Mouse (Mus musculus): ENCODE results near the gene Taf1. TPM values are rescaled to one million over a fixed set of nuclear protein-coding genes. Genes with fewer than 3 reads are reported as not detected.
"Not testable (repeated sequence)": the region's sequence is repeated elsewhere in the genome, so short reads cannot be mapped to it uniquely, and the experiment has no call there.

Taf1 gene
- polyA plus RNA-seq (2012; rRNA removed), result 2.4 and 2.7 TPM in 2 replicates

DNA sequence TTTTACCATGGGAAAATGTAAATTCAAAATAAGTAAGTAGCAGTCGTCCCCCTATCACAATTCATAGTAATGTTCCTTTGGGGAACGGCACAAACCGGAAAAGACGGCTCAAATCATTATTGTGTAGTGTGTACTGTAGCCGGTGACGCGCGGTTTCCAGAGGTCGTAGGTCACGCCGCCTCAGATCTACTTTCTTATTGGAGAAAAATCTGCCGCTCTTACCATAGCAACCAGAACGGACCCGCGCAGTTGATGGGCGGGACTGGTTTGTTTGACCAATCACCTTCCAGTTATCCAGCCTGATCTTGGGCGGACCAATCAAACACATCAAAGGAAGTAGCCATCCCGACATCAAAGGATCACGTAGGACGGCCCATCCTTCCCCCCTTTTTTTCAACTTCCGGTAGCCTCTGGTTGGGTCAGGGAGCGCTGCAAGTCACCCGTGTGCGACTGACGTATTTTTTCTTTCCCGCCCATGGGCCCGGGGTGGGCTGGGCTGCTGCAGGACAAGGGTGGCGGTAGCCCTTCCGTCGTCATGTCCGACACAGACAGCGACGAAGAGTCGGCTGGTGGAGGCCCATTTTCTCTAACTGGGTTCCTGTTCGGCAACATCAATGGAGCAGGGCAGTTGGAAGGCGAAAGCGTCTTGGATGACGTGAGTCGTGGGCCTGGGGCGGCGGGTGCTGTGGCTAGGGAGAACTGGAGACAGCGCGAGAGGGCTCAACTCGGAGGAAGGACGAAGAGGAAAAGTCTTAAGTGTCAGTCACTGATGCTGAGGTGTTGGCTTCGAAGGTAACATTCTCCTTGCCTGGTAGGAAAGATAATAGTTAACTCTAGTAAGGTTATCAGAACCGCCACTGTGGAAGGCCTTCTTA is at the start of gene Taf1:
Gene Taf1 (plus strand): TSS at position 388 of the 875 bp plus-strand sequence.
- H3K27me3 ChIP-seq (ENCODE audit: control insufficient read depth, insufficient read depth, low read length), result no peaks in the 10 kb centered on the region
- no peaks in the 10 kb centered on the region; the same call in 1 of the 2 replicates for H3K4me1 ChIP-seq (ENCODE audit: control insufficient read depth, insufficient read depth, low read length)
- H3K4me3 ChIP-seq (ENCODE audit: control insufficient read depth, low read depth, low read length), result peak within 1 kb of the TSS; percentile 92
- no peaks in the 10 kb centered on the region for H3K36me3 ChIP-seq (ENCODE audit: control insufficient read depth, insufficient read depth, low read length)
- peak within 1 kb of the TSS; percentile 83 for H3K27ac ChIP-seq (ENCODE audit: control insufficient read depth, insufficient read depth, low read depth, low read length)
- TF ChIP-seq POLR2A (IDR thresholded peaks at IDR 0.05; ENCODE audit: control insufficient read depth, low read depth, low read length) (no peak), CTCF (IDR thresholded peaks at IDR 0.05; ENCODE audit: control insufficient read depth, insufficient read depth, insufficient replicate concordance, low read depth, low read length) (no peak)

DNA sequence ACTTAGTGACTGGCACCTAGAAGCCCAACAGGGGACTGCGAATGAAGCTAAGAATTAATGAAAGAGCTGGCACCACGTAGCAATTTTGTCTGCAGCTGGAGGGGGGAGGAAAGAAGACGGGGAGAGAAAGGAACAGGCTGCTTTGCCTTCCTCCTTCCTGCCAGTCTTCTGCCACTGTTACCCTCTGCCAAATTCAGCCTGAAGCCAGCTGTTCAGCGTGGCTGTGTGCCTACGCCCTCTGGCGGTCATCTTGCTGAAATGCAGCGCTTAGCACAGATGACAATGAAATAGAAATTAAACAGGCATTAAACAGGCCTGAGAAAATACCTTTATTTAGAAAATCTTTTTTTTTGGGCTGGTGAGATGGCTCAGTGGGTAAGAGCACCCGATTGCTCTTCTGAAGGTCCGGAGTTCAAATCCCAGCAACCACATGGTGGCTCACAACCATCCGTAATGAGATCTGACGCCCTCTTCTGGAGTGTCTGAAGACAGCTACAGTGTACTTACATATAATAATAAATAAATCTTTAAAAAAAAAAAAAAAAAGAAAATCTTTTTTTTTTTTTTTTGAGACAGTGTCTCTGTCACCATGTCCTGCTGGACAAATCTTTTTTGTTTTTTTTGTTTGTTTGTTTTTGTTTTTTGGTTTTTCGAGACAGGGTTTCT is 45.9 kb upstream of the Taf1 start:
- H3K4me1 ChIP-seq (ENCODE audit: control insufficient read depth, insufficient read depth, low read length); H3K27ac ChIP-seq (ENCODE audit: control insufficient read depth, insufficient read depth, low read depth, low read length); H3K4me3 ChIP-seq (ENCODE audit: control insufficient read depth, low read depth, low read length); H3K36me3 ChIP-seq (ENCODE audit: control insufficient read depth, insufficient read depth, low read length); H3K27me3 ChIP-seq (ENCODE audit: control insufficient read depth, insufficient read depth, low read length): not testable (repeated sequence)
- TF ChIP-seq CTCF (IDR thresholded peaks at IDR 0.05; ENCODE audit: control insufficient read depth, insufficient read depth, insufficient replicate concordance, low read depth, low read length), result peak; percentile 85; the same call in 1 of the 2 replicates

DNA sequence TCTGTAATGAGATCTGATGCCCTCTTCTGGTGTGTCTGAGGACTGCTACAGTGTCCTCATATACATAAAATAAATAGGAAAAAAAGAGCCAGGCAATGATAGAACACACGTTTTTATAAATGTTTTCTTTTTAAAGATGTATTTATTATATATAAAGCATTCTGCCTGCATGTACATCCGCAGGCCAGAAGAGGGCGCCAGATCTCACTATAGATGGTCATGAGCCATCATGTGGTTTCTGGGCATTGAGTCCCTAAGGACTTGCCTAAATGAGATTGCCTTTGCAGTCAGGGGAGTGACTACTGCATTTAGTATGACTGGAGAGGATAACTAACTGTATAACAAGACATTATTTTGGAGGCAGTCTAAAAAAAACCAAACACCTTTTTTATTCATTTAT is 27.9 kb upstream of the Taf1 start:
- Histone ChIP-seq H3K4me3 (ENCODE audit: control insufficient read depth, low read depth, low read length) (no peak overlapping the region), H3K36me3 (ENCODE audit: control insufficient read depth, insufficient read depth, low read length) (no peaks in the 10 kb centered on the region), H3K27ac (ENCODE audit: control insufficient read depth, insufficient read depth, low read depth, low read length) (no peak overlapping the region), H3K4me1 (ENCODE audit: control insufficient read depth, insufficient read depth, low read length) (no peaks in the 10 kb centered on the region), H3K27me3 (ENCODE audit: control insufficient read depth, insufficient read depth, low read length) (no peaks in the 10 kb centered on the region)
- no peak for TF ChIP-seq POLR2A (IDR thresholded peaks at IDR 0.05; ENCODE audit: control insufficient read depth, low read depth, low read length)
- TF ChIP-seq CTCF (IDR thresholded peaks at IDR 0.05; ENCODE audit: control insufficient read depth, insufficient read depth, insufficient replicate concordance, low read depth, low read length), result no peak

DNA sequence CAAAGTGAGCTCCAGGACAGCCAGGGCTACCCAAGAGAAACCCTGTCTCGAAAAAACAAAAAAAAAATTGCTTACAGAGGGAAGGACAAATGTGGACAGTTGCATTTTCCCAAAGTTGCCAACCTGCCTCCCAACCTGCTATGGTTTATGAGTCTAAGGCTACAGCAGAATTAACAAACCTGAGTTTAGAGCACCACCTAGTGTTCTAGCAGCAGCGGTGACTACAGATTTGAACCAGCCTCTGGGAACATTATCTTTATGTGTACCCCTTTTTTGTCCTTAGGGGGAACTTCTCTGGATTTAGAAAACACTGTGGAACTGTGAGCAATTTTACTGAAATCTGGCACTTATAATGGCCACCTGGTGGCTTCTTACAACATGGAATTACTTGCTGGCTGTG is 16.8 kb upstream of the Taf1 start:
- TF ChIP-seq CTCF (IDR thresholded peaks at IDR 0.05; ENCODE audit: control insufficient read depth, insufficient read depth, insufficient replicate concordance, low read depth, low read length) (no peak), POLR2A (IDR thresholded peaks at IDR 0.05; ENCODE audit: control insufficient read depth, low read depth, low read length) (no peak)
- no peak overlapping the region for H3K4me3 ChIP-seq (ENCODE audit: control insufficient read depth, low read depth, low read length)
- no peaks in the 10 kb centered on the region for H3K36me3 ChIP-seq (ENCODE audit: control insufficient read depth, insufficient read depth, low read length)
- no peaks in the 10 kb centered on the region; the same call in 1 of the 2 replicates for H3K4me1 ChIP-seq (ENCODE audit: control insufficient read depth, insufficient read depth, low read length)
- no peak overlapping the region for H3K27ac ChIP-seq (ENCODE audit: control insufficient read depth, insufficient read depth, low read depth, low read length)
- H3K27me3 ChIP-seq (ENCODE audit: control insufficient read depth, insufficient read depth, low read length), result no peaks in the 10 kb centered on the region

DNA sequence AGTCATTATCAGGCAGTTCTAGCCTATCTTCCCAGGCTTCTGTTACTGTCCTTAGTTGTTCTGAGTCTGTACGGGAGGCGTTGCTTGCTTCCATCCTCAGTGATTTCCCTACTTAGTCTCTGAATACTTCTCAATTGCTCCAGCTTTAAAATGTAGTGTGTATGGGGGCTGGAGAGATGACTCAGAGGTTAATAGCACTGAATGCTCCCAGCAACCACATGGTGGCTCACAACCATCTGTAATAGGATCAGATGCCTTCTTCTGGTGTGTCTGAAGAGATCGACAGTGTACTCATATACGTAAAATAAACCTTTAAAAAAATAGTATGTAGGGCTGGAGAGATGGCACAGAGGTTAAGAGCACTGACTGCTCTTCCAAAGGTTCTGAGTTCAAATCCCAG is 14.5 kb upstream of the Taf1 start:
- H3K27me3 ChIP-seq (ENCODE audit: control insufficient read depth, insufficient read depth, low read length), result no peaks in the 10 kb centered on the region
- H3K27ac ChIP-seq (ENCODE audit: control insufficient read depth, insufficient read depth, low read depth, low read length), result no peak overlapping the region
- H3K36me3 ChIP-seq (ENCODE audit: control insufficient read depth, insufficient read depth, low read length), result no peaks in the 10 kb centered on the region
- no peak for TF ChIP-seq CTCF (IDR thresholded peaks at IDR 0.05; ENCODE audit: control insufficient read depth, insufficient read depth, insufficient replicate concordance, low read depth, low read length)
- no peak for TF ChIP-seq POLR2A (IDR thresholded peaks at IDR 0.05; ENCODE audit: control insufficient read depth, low read depth, low read length)
- no peaks in the 10 kb centered on the region; the same call in 1 of the 2 replicates for H3K4me1 ChIP-seq (ENCODE audit: control insufficient read depth, insufficient read depth, low read length)
- no peak overlapping the region for H3K4me3 ChIP-seq (ENCODE audit: control insufficient read depth, low read depth, low read length)

DNA sequence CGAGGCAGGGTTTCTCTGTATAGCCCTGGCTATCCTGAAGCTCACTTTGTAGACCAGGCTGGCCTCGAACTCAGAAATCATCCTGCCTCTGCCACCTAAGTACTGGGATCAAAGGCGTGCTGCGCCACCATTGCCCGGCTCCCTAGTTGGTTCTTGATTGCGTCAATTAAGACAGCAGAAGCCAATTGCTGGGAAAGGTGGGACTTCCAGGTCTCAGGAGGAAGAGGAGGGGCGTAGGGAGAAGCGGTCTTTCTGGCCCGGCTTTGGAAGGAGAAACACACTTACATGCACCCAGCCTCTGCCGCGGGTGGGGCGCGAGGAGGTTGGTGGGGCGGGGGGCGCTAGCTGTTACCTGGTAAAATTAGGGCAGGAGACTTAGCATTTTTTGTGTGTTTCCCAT is 10.5 kb upstream of the Taf1 start:
- no peak overlapping the region for H3K27ac ChIP-seq (ENCODE audit: control insufficient read depth, insufficient read depth, low read depth, low read length)
- TF ChIP-seq POLR2A (IDR thresholded peaks at IDR 0.05; ENCODE audit: control insufficient read depth, low read depth, low read length), result no peak
- no peaks in the 10 kb centered on the region; the same call in 1 of the 2 replicates for H3K4me1 ChIP-seq (ENCODE audit: control insufficient read depth, insufficient read depth, low read length)
- H3K4me3 ChIP-seq (ENCODE audit: control insufficient read depth, low read depth, low read length), result peak overlapping the region; percentile 46
- H3K36me3 ChIP-seq (ENCODE audit: control insufficient read depth, insufficient read depth, low read length), result no peaks in the 10 kb centered on the region
- H3K27me3 ChIP-seq (ENCODE audit: control insufficient read depth, insufficient read depth, low read length), result no peaks in the 10 kb centered on the region

DNA sequence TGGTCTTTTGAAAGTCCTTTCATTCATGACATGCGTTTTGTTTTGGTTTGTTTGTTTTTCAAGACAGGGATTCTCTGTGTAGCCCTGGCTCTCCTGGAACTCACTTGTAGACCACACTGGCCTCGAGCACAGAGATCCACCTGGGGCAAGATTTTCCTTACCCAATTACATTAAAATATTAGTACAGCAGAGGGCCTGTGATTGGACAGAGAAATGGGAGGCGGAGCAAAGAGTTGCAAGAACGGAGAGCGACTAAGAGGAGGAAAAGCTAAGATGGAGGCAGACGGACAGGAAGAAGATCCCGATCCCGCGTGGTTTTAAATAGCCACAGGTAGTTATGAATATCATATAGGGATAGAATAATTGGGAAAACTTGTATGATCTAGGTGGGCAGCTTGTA is 5.2 kb upstream of the Taf1 start:
- Histone ChIP-seq H3K36me3 (ENCODE audit: control insufficient read depth, insufficient read depth, low read length) (no peaks in the 10 kb centered on the region), H3K27ac (ENCODE audit: control insufficient read depth, insufficient read depth, low read depth, low read length) (no peak overlapping the region), H3K27me3 (ENCODE audit: control insufficient read depth, insufficient read depth, low read length) (no peaks in the 10 kb centered on the region), H3K4me1 (ENCODE audit: control insufficient read depth, insufficient read depth, low read length) (no peaks in the 10 kb centered on the region), H3K4me3 (ENCODE audit: control insufficient read depth, low read depth, low read length) (no peak overlapping the region)
- TF ChIP-seq POLR2A (IDR thresholded peaks at IDR 0.05; ENCODE audit: control insufficient read depth, low read depth, low read length) (no peak), CTCF (IDR thresholded peaks at IDR 0.05; ENCODE audit: control insufficient read depth, insufficient read depth, insufficient replicate concordance, low read depth, low read length) (no peak)
